Mouse (Mus musculus) cortical plate, adult 2 months (tissue): ENCODE results near the gene Hist1h4c. TPM values are rescaled to one million over a fixed set of nuclear protein-coding genes. Genes with fewer than 3 reads are reported as not detected.

Experiments
- H3K27ac ChIP-seq: fragments of 200-500 bp; 2 replicates; pipeline ENCODE4 v1.5.1; 2012; ENCODE audit warnings: low read length, control low read depth, inconsistent platforms; ENCODE audit not compliant: insufficient read depth
- H3K4me1 ChIP-seq: fragments of 200-500 bp; 2 replicates; pipeline ENCODE4 v1.6.1; 2011; ENCODE audit warnings: low read length; ENCODE audit not compliant: control insufficient read depth, insufficient read depth
- H3K4me3 ChIP-seq: fragments of 200-500 bp; 2 replicates; pipeline ENCODE4 v1.5.1; 2011; ENCODE audit warnings: mild to moderate bottlenecking, low read length, control low read depth; ENCODE audit not compliant: insufficient read depth
- CTCF ChIP-seq: fragments of 200-500 bp; IDR thresholded peaks from 2 replicates; pipeline ENCODE4 v1.5.1; 2011; ENCODE audit warnings: mild to moderate bottlenecking, control low read depth, low read length; ENCODE audit not compliant: insufficient read depth; ENCODE audit errors: extremely low read depth
- POLR2A ChIP-seq: fragments of 200-500 bp; IDR thresholded peaks from 2 replicates; pipeline ENCODE4 v1.6.1; 2011; ENCODE audit warnings: mild to moderate bottlenecking, low read length, control low read depth; ENCODE audit not compliant: insufficient read depth; ENCODE audit errors: extremely low read depth
- polyA plus RNA-seq: library from polyadenylated mRNA; depleted of rRNA; stranded (reverse); fragments of >200 nt; gene quantifications from 2 replicates; pipeline ENCODE4 v1.2.3, GENCODE M21; 2012

Gene Hist1h4c
- polyA plus RNA-seq, 1 experiment, result 9.6 TPM

DNA sequence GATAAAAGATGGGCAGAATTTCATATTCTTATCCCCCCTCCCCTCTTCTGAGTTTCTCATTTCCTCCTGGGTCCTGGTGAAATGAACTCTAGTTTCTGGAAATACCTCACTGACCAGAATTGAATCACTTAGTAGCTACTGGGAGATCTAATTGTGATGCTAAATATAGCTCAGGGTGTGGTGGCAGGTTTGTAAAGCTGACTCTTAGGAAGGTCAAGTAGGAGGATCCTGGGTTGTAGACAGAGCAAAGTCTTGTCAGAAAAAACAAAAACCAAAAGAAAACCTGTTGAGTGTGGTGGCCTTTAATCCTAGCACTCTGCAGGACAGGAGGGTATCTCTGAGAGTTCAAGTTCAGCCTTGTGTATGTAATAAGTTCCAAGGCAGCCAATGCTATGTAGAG is 43.8 kb upstream of the Hist1h4c start:
- Histone ChIP-seq H3K27ac (no peak overlapping the region), H3K4me3 (no peak overlapping the region), H3K4me1 (no peaks in the 10 kb centered on the region)
- TF ChIP-seq CTCF, result no peak
- no peak for TF ChIP-seq POLR2A

DNA sequence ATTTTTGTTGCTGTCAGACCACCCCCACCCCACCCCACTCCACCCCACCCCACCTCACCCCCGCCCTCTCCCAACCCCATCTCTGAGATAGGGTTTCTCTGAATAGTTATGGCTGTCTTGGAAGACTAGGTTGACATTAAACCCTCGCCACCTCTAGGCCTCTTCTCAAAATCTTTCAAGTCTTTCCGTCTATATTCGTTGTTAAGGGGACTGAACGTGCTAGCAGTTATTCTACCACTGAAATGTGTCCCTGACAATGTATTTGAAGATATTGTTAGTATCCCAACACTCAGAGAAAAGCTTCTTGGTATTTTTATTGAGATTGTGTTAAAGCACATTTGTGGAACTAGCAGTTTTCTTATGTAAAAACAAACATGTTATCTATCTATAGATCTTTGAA is 42.7 kb upstream of the Hist1h4c start:
- Histone ChIP-seq H3K27ac (no peak overlapping the region), H3K4me3 (peak overlapping the region; percentile 67; the same call in 1 of the 2 replicates), H3K4me1 (no peaks in the 10 kb centered on the region)
- TF ChIP-seq POLR2A (no peak), CTCF (no peak)

DNA sequence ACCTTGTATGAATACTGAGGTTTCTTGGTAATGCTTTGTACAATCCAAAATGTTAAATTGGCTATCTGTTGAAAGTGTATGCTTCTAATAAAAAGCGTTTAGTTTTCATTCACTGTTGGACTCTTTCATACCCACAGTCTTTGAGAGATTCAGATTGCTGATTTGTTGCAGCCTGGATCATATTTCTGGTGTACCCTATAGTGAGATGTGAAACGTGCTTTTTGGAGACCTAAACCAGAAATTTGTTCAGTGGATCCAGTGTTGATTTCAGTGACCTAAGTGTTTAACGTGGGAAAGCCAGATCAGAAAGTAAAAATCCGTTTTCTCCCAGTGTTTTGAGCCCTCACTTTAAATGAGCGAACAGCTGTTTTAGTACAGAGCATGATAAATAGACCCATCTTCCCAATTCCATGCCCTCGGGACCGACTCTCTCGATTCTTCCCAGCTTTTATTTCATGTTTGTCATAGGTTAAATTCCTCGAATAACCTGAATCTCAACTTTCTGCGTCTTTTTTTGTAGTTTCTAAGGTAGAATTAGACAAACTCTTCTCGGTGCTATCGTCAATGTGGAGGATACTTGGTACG is 42.1 kb upstream of the Hist1h4c start:
- Histone ChIP-seq H3K4me1 (no peaks in the 10 kb centered on the region), H3K4me3 (peak overlapping the region; percentile 67), H3K27ac (peak overlapping the region; percentile 89; the same call in 1 of the 2 replicates)
- TF ChIP-seq CTCF (no peak), POLR2A (no peak)

DNA sequence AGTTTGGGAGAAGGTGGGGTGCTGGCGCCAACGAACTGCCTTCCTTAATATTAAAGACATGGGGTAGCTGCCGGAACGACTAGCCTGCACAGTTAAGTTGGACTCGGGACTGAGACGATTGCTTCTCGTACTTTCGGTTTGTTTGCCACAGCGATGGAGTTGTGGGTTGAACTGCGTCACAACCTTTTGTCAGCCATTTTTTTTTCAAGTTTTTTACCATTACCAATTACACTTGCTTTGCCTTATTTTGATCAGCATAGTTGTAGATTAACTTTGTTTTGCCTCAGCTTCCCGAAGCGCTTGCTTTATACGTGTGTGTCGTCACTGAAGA is 41.6 kb upstream of the Hist1h4c start:
- H3K4me3 ChIP-seq, result peak overlapping the region; percentile 67
- no peak for TF ChIP-seq POLR2A
- TF ChIP-seq CTCF, result no peak
- no peaks in the 10 kb centered on the region for H3K4me1 ChIP-seq
- peak overlapping the region; percentile 89 for H3K27ac ChIP-seq

DNA sequence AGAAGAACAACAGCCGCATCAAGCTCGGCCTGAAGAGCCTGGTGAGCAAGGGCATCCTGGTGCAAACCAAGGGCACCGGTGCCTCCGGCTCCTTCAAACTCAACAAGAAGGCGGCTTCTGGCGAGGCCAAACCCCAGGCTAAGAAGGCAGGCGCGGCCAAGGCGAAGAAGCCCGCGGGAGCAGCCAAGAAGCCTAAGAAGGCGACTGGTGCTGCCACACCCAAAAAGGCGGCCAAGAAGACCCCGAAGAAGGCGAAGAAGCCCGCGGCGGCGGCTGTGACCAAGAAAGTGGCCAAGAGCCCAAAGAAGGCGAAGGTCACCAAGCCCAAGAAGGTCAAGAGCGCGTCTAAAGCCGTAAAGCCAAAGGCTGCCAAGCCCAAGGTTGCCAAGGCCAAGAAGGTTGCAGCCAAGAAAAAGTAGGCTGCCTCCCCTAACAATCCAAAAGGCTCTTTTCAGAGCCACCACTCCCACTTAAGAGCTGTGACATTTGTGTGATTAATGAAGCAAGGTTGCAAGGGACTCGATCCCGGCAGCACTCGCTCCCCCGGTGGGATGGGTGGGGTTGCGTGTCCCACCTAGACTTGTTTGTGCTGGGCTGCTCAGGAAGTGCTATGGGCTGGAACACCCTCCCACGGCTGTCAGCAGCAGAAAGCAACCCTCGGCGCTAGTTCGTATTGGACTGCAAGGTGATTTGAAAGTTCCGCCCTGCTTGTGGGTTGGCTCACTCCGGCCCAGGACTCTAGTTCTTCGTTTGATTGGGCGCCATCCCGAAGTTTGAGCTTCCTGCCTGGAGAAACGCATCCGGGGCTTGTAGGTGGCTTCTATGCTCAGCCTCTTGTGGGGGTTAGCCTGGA is 41.0 kb upstream of the Hist1h4c start:
- H3K4me1 ChIP-seq, result no peaks in the 10 kb centered on the region
- no peak for TF ChIP-seq CTCF
- TF ChIP-seq POLR2A, result peak; percentile 57; the same call in 1 of the 2 replicates
- peak overlapping the region; percentile 67 for H3K4me3 ChIP-seq
- peak overlapping the region; percentile 89 for H3K27ac ChIP-seq

DNA sequence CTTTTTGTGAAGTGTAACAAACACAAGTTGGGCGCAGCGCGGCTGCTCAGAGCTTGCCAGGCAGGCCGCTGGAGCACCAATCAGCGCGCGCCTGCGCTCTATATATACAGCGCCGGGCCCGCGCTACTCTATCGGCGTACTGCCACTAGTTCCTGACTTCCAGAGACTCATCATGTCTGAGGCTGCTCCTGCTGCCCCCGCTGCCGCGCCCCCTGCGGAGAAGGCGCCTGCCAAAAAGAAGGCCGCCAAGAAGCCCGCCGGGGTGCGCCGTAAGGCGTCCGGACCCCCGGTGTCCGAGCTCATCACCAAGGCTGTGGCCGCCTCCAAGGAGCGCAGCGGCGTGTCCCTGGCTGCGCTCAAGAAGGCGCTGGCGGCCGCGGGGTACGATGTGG is 40.4 kb upstream of the Hist1h4c start, which contains the start of gene Hist1h1c:
Hist1h1c (plus strand) TSS at position 132 of the 392 bp plus-strand sequence.
- no peaks in the 10 kb centered on the region for H3K4me1 ChIP-seq
- TF ChIP-seq POLR2A (peak; percentile 97), CTCF (no peak)
- H3K4me3 ChIP-seq, result peak within 1 kb of the TSS; percentile 67
- peak within 1 kb of the TSS; percentile 73 for H3K27ac ChIP-seq

DNA sequence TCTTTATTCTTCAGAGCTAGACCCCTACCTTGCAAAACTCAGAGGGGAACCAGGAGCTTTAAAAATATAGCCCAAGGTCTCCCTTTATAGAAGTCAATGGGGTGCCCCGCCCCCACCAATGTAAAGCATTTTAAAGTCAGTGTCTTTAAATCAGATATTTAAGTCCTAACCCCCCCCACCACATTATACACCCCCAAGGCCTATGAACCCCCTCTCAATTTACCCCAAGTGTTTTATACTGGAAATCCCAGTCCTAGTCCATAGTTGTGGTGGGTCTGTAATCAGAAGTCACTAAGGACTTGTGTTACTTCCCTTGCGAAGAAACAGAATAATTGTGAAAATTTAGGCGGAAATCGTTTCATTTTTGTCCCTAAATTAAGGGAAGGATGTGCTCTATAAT is 39.8 kb upstream of the Hist1h4c start:
- Histone ChIP-seq H3K4me3 (peak overlapping the region; percentile 67; the same call in 1 of the 2 replicates), H3K27ac (peak overlapping the region; percentile 60; the same call in 1 of the 2 replicates), H3K4me1 (no peaks in the 10 kb centered on the region)
- TF ChIP-seq POLR2A (no peak), CTCF (no peak)

DNA sequence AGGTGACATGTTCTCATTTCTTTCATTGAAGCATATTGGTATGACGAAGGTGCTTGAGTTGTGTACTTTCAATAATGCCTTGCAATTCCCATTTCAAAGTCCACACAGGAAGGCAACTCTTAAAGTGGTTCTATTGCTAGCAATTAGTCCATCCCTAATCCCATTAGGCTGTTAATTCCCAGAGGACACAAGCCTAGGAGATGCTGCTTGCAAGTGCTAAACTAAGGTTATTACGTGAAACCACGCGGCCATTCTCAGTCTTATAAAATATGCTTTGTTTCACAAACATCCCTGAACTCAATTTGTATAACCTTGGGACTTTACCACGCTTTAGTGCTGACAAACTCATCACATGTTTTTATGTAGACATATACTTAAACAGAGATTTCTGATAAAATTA is 38.8 kb upstream of the Hist1h4c start:
- TF ChIP-seq POLR2A, result no peak
- TF ChIP-seq CTCF, result no peak
- no peak overlapping the region for H3K4me3 ChIP-seq
- no peak overlapping the region for H3K27ac ChIP-seq
- H3K4me1 ChIP-seq, result peaks cover 1% of the 10 kb centered on the region; the same call in 1 of the 2 replicates

DNA sequence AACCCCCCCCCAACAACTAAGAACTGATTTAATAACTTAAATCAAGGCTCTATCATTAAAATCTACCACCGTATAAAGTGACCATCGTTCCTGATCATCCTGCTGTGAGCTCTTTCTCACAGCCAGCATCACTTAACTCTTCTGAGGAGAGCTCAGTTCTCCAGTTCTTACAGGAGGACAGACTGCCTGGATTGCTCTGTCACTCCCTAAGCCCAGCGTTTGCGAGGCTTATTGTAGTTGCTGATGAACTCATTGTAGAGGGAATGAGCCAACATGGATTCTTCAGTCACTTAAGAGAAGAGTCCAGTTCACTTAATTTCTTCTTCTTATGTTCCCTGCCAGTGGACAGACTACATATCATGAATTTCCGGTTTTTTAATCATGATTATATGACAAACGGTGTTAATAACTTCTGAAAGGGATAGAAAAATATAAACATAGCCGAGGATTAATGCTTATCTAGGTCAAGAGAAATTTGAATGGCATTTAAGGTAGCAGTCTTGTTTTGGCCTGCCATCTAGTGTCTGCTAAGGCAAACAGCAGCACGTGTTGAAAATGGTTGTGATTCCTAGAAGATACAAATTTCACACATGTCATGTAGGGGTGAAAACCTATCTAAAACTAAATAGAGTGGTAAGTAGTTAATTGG is 34.0 kb upstream of the Hist1h4c start:
- TF ChIP-seq POLR2A (no peak), CTCF (peak; percentile 88)

More for the DNA sequence above, 34.0 kb upstream of the Hist1h4c start:
- H3K27ac ChIP-seq, result no peak overlapping the region
- H3K4me1 ChIP-seq, result peaks cover 2% of the 10 kb centered on the region; the same call in 1 of the 2 replicates
- no peak overlapping the region for H3K4me3 ChIP-seq
